Mouse (Mus musculus) forebrain, embryonic 14.5 days (tissue): Measurements from ENCODE around the gene Qrich1. TPM values are rescaled to one million over a fixed set of nuclear protein-coding genes. Genes with fewer than 3 reads are reported as not detected.

Experiments used
- ATAC-seq: fragments of 200-750 bp; cut with Nextera tagmentation; 2 replicates; pipeline ENCODE4 v1.8.0; 2017; ENCODE audit warnings: mild to moderate bottlenecking, moderate library complexity
- DNase-seq: peaks from one replicate; pipeline ENCODE4 v3.0.0-alpha.2; 2015; ENCODE audit warnings: low spot score
- H3K27ac ChIP-seq: fragments of 300-500 bp; sonication (generic); 2 replicates; pipeline ENCODE4 v1.5.1; 2014; ENCODE audit warnings: low read depth, mild to moderate bottlenecking, control low read depth, low read length, moderate library complexity
- H3K27me3 ChIP-seq: fragments of 300-500 bp; sonication (generic); replicated peaks from 2 replicates; pipeline ENCODE4 v1.6.1; 2014; ENCODE audit warnings: low read length, control low read depth, mixed read lengths; ENCODE audit not compliant: control insufficient read depth, insufficient read depth
- H3K36me3 ChIP-seq: fragments of 300-500 bp; sonication (generic); 2 replicates; pipeline ENCODE4 v1.6.1; 2014; ENCODE audit warnings: low read length, control low read depth; ENCODE audit not compliant: control insufficient read depth, insufficient read depth
- H3K4me1 ChIP-seq: fragments of 300-500 bp; sonication (generic); 2 replicates; pipeline ENCODE4 v1.6.1; 2014; ENCODE audit warnings: antibody characterized with exemption, low read length, control low read depth; ENCODE audit not compliant: control insufficient read depth, insufficient read depth
- H3K4me2 ChIP-seq: fragments of 300-500 bp; sonication (generic); 2 replicates; pipeline ENCODE4 v1.6.1; 2014; ENCODE audit warnings: mild to moderate bottlenecking, control low read depth, low read length
- H3K4me3 ChIP-seq: fragments of 300-500 bp; sonication (generic); 2 replicates; pipeline ENCODE4 v1.5.1; 2014; ENCODE audit warnings: low read depth, low read length, control low read depth
- H3K9ac ChIP-seq: fragments of 300-500 bp; sonication (generic); 2 replicates; pipeline ENCODE4 v1.6.1; 2014; ENCODE audit warnings: mild to moderate bottlenecking, low read length, control low read depth, moderate library complexity
- H3K9me3 ChIP-seq: fragments of 300-500 bp; sonication (generic); replicated peaks from 2 replicates; pipeline ENCODE4 v1.6.1; 2016; ENCODE audit warnings: low read length, control low read depth, mixed read lengths; ENCODE audit not compliant: control insufficient read depth
- WGBS: fragments of 180-500 bp; shearing (Covaris S2); extraction: QIAGEN DNeasy Blood & Tissue Kit; methylation state at CpG from one replicate; pipeline ENCODE4 v1.1.7; 2014; 5-methylcytosine and 5-hydroxymethylcytosine counted together
- microRNA counts: library from miRNA; unstranded; fragments of <30 nt; microRNA quantifications from one replicate; lab custom pipeline; 2016
- microRNA-seq: library from miRNA; unstranded; fragments of <30 nt; microRNA quantifications from one replicate; pipeline ENCODE4, GENCODE M21; 2016
- polyA plus RNA-seq: library from polyadenylated mRNA; unstranded; fragments of >200 nt; fragmentation: Nextera tagmentation; extraction: Ambion mirVana; gene quantifications from 2 replicates; pipeline ENCODE4 v1.2.1, GENCODE M21; 2014

The Qrich1 gene
- polyA plus RNA-seq, 1 experiment from 2014 or later: 143 TPM

- Histone ChIP-seq H3K36me3 (peaks cover 96% of the 10 kb centered on the region), H3K27ac (no peak overlapping the region), H3K4me1 (no peaks in the 10 kb centered on the region), H3K9ac (no peak overlapping the region), H3K4me2 (no peak overlapping the region), H3K9me3 (no peaks in the 10 kb centered on the region), H3K27me3 (no peaks in the 10 kb centered on the region), H3K4me3 (no peak overlapping the region)
- no peak for ATAC-seq
- 98% methylated on average over 4 of the region's 4 CpGs for WGBS
- DNase-seq: no peak
Observed at GRCm38 (mm10) chr9:108608889-108609288, 92.3 kb downstream of the Qrich1 start.

MicroRNAs encoded within 50 kb of the gene (microRNA counts, 519-probe panel; counts per million panel counts)
- microRNA mmu-miR-191 (lab: Ali Mortazavi, UCI) (4,384 counts per million, percentile 57 among the panel's probes with 10 or more counts), microRNA mmu-miR-425 (lab: Ali Mortazavi, UCI) (3,770 counts per million, percentile 42 among the panel's probes with 10 or more counts)

Small RNAs within 50 kb of the gene (microRNA-seq; reads per million reads assigned to microRNA genes)
- gene Gm24083 (not detected), gene Mir191 (not detected), gene Mir425 (1,192 reads per million, percentile 82 among the genes with 10 or more reads in this experiment)

Other genes starting within 250 kb of the Qrich1 start
- gene Nicn1, start 226.4 kb upstream of the Qrich1 start, polyA plus RNA-seq: 113 and 126 TPM in 2 replicates
- 13.2 and 13.4 TPM in 2 replicates for gene Amt, start 220.0 kb upstream of the Qrich1 start, polyA plus RNA-seq
- gene Rhoa, start 210.7 kb upstream of the Qrich1 start, polyA plus RNA-seq: 276 and 307 TPM in 2 replicates
- 38.9 and 50.8 TPM in 2 replicates for gene Tcta, start 210.6 kb upstream of the Qrich1 start, polyA plus RNA-seq
- 455 and 521 TPM in 2 replicates for gene Gpx1, start 177.9 kb upstream of the Qrich1 start, polyA plus RNA-seq
- 136 and 141 TPM in 2 replicates for gene Usp4, start 169.0 kb upstream of the Qrich1 start, polyA plus RNA-seq
- 1.4 and 1.9 TPM in 2 replicates for gene 1700102P08Rik, start 124.0 kb upstream of the Qrich1 start, polyA plus RNA-seq
- gene Ccdc36, start 88.3 kb upstream of the Qrich1 start, polyA plus RNA-seq: 0.94 and 1.1 TPM in 2 replicates
- gene BC048562, start 80.3 kb upstream of the Qrich1 start, polyA plus RNA-seq: not detected in 2 replicates
- gene Ccdc71, start 56.3 kb upstream of the Qrich1 start, polyA plus RNA-seq: 45.2 and 49.6 TPM in 2 replicates
- 47.9 and 52.6 TPM in 2 replicates for gene Klhdc8b, start 55.2 kb upstream of the Qrich1 start, polyA plus RNA-seq
- 12.0 and 17.2 TPM in 2 replicates for gene Lamb2, start 37.1 kb upstream of the Qrich1 start, polyA plus RNA-seq
- gene Usp19, start 26.2 kb upstream of the Qrich1 start, polyA plus RNA-seq: 48.0 and 64.1 TPM in 2 replicates
- gene Qars, start 9.1 kb upstream of the Qrich1 start, polyA plus RNA-seq: 71.5 and 87.7 TPM in 2 replicates
- 125 and 136 TPM in 2 replicates for gene Impdh2, start 43.5 kb downstream of the Qrich1 start, polyA plus RNA-seq
- gene Ndufaf3, start 50.6 kb downstream of the Qrich1 start, polyA plus RNA-seq: 82.7 and 105 TPM in 2 replicates
- gene Dalrd3, start 53.1 kb downstream of the Qrich1 start, polyA plus RNA-seq: 188 and 190 TPM in 2 replicates
- 162 and 187 TPM in 2 replicates for gene Wdr6, start 61.9 kb downstream of the Qrich1 start, polyA plus RNA-seq
- gene P4htm, start 80.9 kb downstream of the Qrich1 start, polyA plus RNA-seq: 14.5 and 18.1 TPM in 2 replicates
- 37.5 and 42.4 TPM in 2 replicates for gene Arih2, start 132.6 kb downstream of the Qrich1 start, polyA plus RNA-seq
- gene Slc25a20, start 145.3 kb downstream of the Qrich1 start, polyA plus RNA-seq: 23.5 and 24.8 TPM in 2 replicates
- 32.4 and 39.1 TPM in 2 replicates for gene Prkar2a, start 172.5 kb downstream of the Qrich1 start, polyA plus RNA-seq